Mouse (Mus musculus): ENCODE measurements around the gene Cym.

Cym gene

DNA sequence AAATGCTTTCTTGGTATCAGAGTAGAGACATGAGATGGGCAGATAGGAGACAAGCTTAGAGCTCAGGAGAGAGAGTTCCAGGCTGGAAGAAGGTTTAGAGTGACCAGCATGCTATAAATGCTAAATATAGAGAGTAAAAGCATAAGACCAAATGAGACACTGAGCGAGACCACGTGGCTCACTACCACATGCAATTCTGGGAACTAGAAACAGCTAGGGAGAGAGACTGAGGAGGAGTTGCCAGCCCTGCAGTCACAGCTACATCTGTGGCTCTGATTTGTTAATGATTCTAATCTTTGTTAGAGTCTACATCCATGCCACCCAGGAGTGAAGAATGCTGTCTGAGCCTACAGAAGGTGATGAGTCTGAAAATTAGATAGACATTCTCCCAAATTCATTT lies 52.0 kb downstream of the Cym start:
- no peak for DNase-seq (ENCODE audit: low read depth, low spot score)

DNA sequence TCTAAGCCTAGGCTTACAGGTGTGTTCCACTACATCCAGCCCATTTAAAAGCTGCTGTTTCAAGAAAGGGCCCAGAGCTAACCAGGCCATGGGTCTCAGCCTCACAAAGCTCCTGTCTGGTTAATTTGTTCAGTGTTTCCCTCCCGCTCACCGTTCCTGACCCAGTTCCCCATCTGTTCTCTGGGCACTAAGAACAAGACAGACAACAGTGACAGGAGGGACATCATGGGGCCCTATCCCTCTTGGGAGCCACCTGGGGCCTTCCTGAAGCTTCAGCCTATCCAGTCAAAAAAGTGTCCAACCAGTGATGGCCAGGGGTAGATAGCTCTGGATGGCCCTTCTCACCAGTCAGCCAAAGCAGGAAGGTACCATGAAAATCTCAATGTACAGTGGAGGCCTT lies 58.8 kb downstream of the Cym start:
- no peak for DNase-seq (ENCODE audit: low read depth, low spot score)

Data from ZHBTc4 (cell line).